Mouse (Mus musculus): ENCODE measurements at regions not wholly inside any gene's neighbourhood (a gene's known extent, or its start where the extent isn't known, plus 50 kb on each side); places are given as distances from the start of the nearest gene placed in this dataset.
A peak's percentile ranks its signal among the peaks of the same experiment; 100 is the strongest.

DNA sequence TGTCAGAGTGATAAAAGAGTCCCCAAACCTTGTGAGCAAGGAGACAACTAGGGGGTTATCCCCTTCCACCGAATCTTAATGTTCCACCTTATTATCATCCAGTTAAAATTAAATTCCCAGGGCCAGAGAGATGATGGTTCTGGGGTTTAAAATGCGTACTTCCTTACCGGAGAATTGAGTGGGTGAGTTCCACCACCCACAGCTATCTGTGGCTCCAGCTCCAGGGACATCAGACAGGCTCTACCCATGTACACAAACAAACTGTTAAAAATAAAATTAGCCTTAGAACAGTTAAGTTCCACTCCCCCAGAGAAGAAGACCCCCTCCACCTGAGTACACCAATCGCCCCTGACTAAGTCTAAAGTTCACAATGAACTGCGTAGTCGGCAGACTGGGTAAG lies 52.0 kb upstream of the Mgat5 start:
- no peak for DNase-seq

DNA sequence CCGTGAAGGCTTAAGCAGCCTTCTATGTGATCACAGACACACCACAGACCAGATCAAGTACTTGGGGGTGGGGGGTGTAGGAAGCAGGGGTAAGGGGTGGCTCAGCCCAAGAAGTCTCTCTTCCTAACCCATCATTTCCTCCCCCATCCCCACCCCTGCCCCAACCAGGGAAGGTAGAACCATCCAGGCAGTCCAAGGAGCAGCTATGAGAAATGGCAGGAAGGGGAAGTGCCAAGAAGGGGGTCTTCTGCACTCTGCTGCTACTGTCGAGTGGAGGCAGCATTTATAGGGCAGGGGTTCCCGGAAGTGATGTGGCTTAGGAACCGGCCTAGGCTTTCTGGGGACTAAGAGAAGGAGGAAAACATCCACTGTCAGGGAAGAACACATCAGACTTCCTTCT lies 69.3 kb upstream of the Mgat5 start:
- no peak for DNase-seq

DNA sequence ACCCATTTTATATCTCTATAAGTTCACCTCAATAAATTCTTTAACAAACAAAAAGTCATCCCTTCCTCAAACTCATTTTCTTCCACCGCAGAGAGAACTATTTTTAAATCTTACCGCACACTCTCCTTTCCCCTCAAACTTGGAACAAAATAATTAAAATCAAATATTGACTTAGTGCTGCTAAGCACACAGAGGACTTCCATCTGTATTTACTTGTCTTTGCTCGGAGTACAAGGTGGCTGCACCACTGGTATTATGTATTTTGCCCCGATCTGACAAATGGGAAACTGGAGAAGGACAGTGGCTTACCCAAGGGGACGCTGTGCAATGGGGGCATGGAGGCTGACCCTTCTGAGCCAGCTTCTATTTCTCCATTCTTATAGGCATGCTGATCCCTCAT lies 72.9 kb upstream of the Mgat5 start:
- DNase-seq = no peak

DNA sequence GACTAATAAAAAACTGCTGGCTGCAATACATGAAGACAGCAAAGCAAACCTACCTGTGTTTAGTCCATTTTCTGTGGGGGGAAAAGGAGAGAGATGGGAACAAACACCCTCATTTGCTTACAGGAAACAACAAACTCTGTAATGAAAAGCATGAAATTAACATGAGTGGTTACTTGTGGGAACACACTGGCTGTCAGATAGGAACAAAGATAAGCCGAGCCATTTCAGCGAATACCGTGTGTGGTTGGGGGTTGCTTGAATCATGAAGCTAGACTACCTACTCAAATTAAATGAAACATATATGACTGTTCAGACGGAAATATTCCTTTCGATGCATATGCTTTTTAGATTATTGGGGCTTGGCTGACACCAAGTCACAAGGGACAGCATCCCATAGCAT lies 80.0 kb upstream of the Mgat5 start:
- no peak for DNase-seq

DNA sequence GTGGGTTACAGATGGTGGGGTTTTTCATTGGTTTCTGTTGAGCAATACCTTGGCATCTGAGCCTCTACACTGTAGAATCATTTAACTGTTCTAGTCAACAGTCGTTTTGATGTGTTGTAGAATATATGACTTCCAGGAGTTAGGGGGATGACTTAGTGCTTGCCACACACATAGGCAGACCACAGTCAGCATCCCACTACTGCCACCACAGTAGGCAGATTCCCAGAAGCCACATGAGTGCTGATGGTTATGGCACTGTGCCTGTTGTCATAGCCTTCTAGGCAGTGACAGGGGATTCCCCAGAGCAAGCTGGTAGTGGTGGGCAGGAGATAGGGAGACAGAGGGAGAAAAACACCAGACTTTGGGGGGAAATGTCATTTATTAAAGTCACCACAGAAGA lies 86.8 kb upstream of the Mgat5 start:
- DNase-seq = no peak

DNA sequence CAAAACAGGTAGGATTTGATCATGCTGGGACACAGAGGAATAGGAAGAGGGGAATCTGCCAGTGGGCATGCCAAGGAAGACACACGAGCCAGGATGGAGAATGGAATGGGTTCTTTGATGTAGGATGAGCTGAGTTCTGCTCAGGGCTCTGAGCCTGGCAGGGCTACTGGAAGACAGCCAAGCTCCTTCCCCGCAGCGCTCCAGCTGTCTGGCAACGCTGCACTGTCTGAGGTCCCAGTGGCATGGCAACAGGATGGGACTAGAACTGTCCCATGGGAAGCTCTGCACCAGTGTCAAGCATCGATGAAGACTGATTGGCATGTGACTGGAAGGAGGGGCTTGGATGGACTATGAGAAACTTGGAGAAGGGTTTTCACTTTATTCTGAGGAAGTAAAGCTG lies 97.3 kb upstream of the Mgat5 start:
- DNase-seq = peak; percentile 38 to 52

DNA sequence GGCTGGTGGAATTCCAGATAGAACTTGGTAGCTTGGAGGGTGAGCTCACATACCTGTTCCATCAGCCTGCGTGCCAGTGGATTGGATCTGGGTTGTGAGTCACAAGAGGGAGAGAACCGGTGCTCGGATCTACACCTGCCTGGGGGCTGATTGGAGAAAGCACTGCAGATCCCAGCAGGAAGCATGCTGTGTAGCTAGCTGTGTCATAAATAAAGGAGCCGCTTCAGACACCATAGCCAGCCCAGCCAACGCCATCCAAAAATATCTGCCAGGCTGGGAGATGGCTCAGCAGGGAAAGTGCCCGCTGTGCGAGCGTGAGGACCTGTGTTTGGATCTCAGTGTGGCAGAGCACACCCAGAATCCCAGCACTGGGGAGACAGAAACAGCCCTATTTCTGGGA lies 99.0 kb upstream of the Mgat5 start:
- DNase-seq = no peak

DNA sequence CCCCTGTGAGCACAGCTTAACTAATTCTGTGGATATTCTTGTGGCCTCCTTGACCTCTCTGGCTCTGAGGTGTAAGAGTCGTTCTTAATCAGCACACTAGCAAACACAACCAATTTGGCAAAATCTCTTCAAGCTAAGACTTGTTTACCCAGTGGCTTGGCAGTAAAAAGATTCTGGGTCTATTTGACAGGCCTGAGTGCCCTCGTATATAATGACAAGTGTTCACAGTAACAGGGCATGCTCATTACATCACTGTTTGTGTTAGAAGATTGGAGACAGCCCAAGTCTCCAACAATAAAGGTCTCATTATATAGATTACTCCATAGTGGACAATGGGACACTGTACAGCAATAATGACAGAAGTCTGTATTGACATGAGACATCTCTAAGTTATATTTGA lies 101.2 kb upstream of the Mgat5 start:
- DNase-seq = no peak

DNA sequence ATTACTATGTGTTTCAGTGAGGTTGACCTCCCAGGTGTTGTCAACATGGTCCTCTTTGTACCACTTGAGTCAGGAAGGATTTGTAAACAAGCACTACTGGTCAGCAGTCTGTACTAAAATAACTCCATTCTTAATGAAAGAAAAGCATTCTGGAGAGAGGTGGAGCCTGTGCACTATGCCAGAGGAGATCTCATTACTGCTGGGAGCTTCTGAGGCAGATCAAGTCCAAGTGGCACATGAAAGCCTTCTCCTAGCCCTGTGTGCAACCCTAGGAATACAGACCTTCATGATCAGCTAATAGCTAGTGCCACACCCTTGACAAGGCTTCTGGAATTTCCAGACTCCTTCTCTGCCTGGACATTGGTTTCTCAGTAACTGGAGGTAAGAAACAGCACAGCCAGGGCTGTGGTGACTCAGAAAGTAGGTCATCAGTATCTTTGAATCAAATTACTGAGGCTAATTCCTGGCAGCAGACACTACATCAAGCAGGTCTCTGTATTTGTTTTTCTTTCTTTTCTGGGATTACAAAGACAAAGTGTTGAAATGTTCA lies 105.9 kb upstream of the Mgat5 start:
- DNase-seq = no peak

DNA sequence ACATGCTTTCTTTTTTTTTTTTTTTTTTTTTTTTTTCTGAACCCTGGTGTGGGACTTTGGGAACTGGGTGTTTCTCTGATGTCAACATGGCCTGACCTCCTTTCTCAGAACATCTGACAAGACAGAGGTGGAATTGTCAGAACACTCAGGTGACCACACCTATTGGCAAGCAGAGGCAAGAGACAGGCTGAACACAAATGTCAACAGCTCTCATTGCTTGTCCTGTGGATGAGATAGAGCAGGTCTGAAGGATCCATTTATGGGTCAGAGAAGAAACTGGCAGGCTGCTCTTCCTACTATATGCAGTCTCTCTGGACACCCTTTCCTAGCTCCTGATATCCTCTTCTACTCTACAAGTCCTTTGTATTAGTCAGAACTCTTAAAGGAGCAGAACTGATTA lies 117.2 kb upstream of the Mgat5 start:
- no peak for DNase-seq

DNA sequence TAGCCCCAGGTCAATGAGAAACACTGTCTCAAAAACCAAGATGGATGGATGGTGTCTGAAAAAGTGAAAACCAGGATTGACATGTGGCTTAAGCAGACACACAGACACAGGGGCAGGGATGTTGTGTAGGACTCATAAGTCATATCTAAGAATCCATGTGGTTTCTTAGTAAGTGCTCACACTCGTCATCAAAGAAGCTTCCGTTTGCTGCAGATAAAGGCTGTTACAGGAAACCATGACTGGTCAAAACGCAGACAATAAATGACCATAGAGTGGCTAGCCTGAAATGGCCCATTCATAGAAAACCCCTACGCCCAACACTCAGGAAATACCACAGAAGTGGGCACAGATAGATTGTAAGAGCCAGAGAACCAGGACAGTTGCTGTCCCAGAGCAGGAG lies 118.8 kb upstream of the Mgat5 start:
- DNase-seq = no peak

DNA sequence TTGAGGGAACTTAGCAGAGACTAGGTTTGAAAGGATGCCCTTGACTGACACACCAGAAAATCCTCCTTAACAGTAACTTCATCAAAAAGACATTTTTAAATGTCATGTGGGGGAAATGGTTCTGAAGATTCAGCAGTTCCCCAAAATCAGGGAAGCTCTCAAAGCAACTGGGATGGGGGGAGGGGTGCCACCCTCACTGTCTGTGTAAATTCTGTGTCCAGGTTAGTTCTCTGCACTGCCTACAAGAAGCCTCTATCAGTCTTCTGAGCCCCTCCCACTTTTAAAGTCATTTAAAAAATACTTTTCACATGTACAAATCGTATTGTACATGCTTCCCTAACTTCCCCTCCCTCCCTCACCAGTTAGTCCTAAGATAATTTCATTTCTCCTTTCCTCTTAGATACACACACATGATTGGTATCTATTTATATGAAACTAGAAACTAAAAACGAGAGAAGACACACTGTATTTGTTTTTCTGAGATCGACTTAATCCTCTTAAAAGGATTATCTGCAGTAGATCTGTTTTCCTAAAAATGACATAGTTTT lies 121.0 kb upstream of the Mgat5 start:
- DNase-seq = no peak

DNA sequence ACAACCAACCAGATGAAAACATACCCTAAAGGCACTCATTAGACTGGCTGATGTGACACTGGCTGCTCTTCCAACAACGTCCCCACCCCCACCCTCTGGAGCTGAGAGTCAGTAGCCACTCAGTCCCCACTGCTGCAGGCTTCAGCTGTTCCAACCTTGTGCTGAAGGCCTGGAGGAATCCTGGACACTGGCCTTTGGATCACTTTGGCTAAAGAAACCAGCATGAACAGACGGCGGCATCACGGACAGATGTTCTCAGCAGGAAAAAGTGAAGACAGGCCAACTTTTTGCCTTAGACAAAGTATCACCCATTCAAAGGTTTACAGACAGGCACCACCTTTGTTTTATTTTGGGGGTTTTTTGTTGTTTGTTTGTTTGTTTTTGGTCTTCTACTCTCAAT lies 125.8 kb upstream of the Mgat5 start:
- DNase-seq = peak in 1 of 2 experiments; percentile 4

DNA sequence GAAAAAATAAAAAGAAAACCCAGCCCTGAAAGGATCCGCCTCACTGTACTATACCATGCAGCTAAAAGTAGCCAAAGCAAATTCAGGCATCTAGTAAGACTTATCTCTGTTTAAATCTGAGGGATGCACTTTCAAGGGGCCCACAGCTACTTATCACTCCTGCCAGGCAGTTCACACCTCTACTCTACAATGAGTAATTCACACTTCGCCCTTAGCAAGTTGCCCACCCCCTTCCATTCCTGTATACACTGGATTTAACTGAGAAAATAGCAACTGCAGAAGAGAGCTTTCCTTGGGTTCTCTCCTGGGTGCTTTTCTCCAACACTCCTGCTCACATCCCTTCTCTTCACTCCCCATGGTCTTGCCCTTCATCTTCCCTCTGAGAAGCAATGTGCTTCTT lies 142.4 kb upstream of the Mgat5 start:
- no peak for DNase-seq

DNA sequence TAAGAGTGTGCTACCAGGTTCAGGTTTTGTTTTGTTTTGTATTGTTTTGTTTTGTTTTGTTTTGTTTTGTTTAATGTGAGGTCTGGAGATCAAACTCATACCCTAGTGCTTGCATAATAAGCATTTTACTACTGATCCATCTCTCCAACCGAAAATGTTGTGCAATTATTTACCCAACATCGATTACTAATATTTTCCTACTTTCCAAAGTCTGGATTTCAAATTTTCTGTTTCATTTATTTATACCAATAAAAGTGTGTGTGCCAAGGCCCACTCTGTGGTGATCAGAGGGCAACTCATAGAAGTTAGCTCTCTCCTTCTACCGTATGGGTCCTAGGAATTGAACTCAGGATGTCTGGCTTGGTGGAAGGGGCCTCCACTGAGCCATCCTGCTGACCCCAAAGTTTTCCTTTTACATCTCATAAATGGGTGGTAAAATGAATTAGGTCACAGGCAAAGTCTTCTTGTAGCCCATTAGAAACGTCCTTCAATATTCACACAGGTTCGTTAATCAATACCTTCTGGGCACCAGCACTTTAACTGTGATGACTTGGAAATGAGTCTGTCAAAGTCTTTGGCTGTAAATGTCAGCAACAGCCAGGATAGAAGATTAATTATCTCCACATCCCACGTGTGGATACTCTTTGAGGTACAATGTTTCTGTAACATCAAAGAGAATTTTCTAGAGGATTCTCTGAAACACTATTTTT lies 158.9 kb upstream of the Mgat5 start:
- DNase-seq = no peak

DNA sequence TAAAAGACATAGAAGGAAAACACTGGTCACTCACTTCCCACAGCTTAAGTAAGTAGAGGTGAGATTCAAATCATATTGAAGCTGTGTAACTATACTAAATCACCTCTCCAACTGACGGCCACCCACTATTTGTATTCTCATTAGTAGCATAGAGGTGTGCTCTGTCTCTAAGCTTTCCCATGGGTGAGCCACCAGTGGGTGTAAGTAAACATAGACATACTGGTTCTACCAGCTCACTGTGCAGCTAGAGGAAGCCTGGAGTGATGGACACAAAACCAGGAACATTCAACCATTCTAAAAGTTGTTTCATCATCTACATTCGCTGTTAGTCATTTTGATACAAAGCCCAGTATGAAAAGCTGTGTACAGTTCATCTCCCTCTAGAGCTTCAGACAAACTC lies 170.1 kb upstream of the Mgat5 start:
- no peak for DNase-seq

DNA sequence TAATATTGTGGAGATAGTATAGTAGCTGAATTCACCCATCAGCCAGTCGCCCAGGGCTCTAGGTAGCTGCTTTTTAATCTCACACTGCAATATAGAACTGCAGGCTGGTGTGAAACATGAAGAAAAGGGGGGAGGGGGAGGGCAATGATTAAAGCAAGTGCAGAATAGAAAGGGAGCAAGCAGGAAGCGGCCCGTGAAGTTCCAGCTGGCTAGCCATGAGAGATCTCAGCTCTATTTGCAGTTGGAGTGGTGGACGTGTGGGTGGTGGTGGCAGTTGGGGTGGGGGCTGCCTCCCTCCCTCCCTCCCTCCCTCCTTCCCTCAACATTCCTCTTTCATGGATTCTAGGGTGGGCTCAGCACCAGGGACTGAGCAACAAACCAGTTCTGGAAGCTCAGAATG lies 173.3 kb upstream of the Mgat5 start:
- DNase-seq = no peak

DNA sequence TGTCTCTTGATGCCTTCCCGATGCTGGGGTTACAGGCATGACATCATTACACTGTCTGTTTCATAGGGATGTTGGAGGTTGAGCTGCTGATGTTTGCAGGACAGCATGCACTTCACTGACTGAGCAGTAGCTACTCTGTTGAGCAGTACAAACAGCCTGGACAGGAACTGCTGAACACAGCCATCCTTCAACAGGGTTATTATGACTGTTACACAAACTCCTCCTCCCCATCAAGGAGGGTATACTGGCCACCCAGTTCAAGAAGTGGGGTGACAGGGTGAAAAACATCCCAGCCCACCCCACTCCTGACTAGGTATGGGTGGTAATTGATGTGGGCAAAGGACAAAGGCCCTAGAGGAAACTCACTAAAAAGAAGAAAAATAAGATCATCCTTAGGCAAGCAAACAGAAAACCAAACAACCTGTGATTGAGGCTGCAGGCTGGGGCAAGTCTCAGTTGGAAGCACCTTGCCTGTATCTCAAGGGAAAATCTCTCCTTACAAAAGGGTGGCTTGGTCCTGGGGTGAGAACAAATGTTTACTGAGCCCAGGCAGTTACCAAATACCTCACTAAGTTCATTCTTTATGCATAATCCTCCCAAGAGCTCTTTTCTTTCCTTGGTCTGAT lies 175.8 kb upstream of the Mgat5 start:
- no peak for DNase-seq

DNA sequence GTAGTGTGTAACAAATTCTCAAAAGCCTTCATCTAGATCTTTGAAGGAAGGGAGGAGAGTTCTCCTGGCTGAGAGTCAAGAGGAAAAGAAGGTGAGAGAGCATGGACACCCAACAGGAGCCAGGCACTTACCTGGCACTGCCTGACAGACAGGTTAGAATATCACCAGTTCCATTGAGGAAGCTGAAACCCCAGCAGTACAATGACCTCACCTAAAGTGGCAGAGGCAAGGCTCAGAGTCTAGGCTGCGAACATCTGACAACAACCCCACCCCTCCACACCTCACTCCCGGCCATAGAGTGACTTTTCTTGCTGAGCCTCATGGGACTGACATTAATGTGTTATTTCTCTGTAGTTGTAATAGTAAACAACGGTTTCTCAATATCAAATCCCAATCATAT lies 181.7 kb upstream of the Mgat5 start:
- DNase-seq = no peak

DNA sequence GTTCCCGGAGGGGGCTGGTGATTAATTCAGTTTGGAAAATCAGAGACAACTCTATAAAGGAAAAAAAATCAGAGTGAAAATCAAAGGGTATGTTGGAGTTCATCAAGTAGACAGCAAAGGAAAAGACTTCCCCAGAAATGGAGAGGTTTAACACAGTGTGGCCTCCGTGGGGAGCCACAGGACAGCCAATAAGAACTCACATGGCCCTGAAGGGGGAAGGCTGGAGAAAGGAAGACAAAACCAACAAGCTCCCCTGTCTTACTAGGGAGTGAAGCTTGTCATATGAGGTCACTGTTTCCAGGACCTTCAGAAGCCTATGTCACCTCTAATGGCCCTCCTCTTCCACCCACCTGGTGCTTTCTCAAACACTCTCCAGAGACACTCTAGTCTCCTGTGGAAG lies 187.1 kb upstream of the Nckap5 start:
- DNase-seq = peak in 1 of 2 experiments; percentile 12

DNA sequence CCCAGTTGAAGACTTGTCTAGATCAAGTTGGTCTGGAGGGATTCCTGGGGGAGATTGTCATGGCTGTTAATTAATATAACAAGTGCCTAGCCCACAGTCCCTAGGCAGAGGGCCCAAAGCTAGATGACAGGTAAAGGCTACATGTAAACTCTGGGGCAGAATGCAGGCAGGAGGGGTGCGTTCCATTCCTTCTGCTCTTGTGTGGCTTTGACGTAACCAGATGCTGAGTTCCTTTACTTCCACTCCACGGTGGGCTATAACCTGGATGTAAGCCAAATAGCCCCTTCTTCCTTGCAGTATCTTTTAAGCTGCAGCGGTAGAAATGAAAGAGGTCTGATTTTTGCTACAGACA lies 185.3 kb upstream of the Nckap5 start:
- no peak for DNase-seq

DNA sequence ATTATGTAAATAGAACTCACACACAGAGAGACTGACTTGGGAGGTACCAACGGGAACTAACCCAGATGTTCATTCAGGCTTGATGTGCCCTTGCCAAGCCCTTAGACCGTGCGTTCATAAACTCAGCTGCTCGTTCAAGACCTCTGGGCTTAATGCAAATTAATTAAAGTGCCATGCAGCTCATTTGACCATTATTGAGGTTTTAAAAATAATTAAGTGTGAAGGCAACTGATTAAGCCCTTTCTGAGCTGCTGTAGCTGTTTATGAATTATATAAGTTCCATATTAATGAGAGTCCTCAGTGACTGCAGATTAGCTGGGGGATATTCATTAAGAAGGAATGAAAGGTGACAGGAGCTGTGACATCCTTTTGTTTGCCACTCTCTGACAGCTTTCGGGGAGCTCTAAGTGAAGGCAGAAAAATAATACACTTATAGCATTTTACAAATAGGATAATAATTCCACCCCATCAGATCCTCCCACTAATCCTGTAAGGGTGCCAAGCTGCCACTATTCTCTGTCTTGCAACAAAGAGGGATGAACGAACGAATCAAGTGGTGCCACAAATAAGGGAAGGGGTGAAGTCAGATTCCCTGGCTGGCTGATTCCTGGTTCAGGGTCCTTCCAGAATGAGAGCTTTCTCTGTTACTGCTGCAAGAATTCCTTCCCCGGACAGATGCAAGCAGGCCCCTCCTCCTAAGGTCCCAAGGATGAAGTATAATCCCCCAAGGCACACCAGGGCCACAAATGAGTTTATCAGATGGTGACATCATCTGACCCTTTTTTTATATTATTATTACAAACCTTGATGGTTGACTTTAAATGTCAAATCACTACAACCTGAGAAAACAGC lies 184.7 kb upstream of the Nckap5 start:
- no peak for DNase-seq

DNA sequence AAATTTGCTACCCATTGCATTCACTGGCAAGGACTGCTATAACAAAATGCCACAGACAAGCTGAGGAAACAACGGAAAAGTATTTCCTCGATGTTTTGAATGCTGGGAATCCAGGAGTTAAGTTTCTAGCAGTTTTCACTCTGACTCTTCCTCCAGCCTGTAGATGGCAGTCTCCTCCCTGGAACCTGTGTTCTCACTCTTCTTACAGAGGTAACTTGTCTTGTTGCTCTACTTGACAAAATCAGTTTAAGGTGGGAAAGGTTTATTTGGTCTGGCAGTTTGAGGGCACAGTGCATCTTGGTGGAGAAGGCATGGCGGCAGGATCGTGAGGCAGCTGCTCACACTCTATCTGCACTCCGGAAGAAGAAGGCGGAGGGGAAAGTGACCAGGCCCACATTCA lies 181.3 kb upstream of the Nckap5 start:
- DNase-seq = peak; percentile 29 to 44

DNA sequence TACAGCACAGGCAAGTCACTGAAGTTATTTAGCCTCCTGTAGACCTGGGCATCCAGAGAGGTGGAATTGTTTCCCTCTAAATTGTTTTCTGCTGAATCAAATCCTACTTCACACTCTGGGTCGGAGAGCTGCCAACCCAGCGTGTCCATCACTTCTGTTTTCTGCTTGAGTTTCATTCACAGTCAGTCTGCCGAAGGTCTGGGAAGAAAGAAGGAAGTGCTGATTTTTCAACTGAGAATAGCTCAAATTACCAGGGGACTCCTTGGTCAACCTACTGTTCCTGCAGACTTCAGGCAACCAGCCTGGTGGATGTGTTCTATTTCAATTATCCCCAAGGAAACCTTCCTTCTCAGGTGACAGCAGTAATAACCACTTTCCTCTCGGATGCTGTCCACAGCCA lies 179.1 kb upstream of the Nckap5 start:
- DNase-seq = no peak

All from cerebellum, postnatal 14 days (tissue).